Mouse (Mus musculus) olfactory bulb, adult 2 months (tissue): Measurements from ENCODE around the gene Olfr463. TPM values are rescaled to one million over a fixed set of nuclear protein-coding genes. Genes with fewer than 3 reads are reported as not detected.

Experiments
- H3K27ac ChIP-seq: fragments of 200-500 bp; 2 replicates; pipeline ENCODE4 v1.5.1; 2012; ENCODE audit warnings: low read depth, low read length; ENCODE audit not compliant: insufficient read depth
- H3K4me1 ChIP-seq: fragments of 200-500 bp; 2 replicates; pipeline ENCODE4 v1.6.1; 2012; ENCODE audit warnings: low read length; ENCODE audit not compliant: control insufficient read depth, insufficient read depth
- H3K4me3 ChIP-seq: fragments of 200-500 bp; 2 replicates; pipeline ENCODE4 v1.5.1; 2012; ENCODE audit warnings: mild to moderate bottlenecking, low read depth, low read length, moderate library complexity; ENCODE audit not compliant: insufficient read depth
- CTCF ChIP-seq: fragments of 200-500 bp; IDR thresholded peaks from 2 replicates; pipeline ENCODE4 v1.5.1; 2012; ENCODE audit warnings: low read depth, mild to moderate bottlenecking, low read length, moderate library complexity; ENCODE audit not compliant: insufficient read depth
- POLR2A ChIP-seq: fragments of 200-500 bp; IDR thresholded peaks from 2 replicates; pipeline ENCODE4 v1.6.1; 2012; ENCODE audit warnings: mild to moderate bottlenecking, low read depth, low read length, moderate library complexity; ENCODE audit not compliant: insufficient read depth
- WGBS: fragments of 180-500 bp; shearing (Covaris S2); methylation state at CpG from one replicate; pipeline ENCODE4 v1.1.7; 2018; 5-methylcytosine and 5-hydroxymethylcytosine counted together
- polyA plus RNA-seq: library from polyadenylated mRNA; stranded (reverse); fragments of >200 nt; gene quantifications from 2 replicates; pipeline ENCODE4 v1.2.4, GENCODE M21; 2012; ENCODE audit warnings: low replicate concordance; ENCODE audit not compliant: missing spikeins, insufficient read depth, insufficient read length

The Olfr463 gene
- not detected in 2 replicates for polyA plus RNA-seq

GRCm38 (mm10) chr11:87897287-87897686 is at the start of gene Olfr463:
Gene Olfr463 (minus strand): TSS chr11:87897387.
- no peak for TF ChIP-seq CTCF
- no peak for TF ChIP-seq POLR2A
- Histone ChIP-seq H3K4me3 (no peak within 1 kb of the TSS), H3K27ac (no peak within 1 kb of the TSS), H3K4me1 (no peaks in the 10 kb centered on the region)

- H3K27ac ChIP-seq, result no peak overlapping the region
- 73% methylated on average over 3 of the region's 3 CpGs for WGBS
- no peaks in the 10 kb centered on the region for H3K4me1 ChIP-seq
- no peak for TF ChIP-seq CTCF
- TF ChIP-seq POLR2A, result no peak
- no peak overlapping the region for H3K4me3 ChIP-seq
Measured at GRCm38 (mm10) chr11:87935467-87935866, 38.3 kb upstream of the Olfr463 start.

GRCm38 (mm10) chr11:87933731-87934130 is 36.5 kb upstream of the Olfr463 start:
- no peak for TF ChIP-seq POLR2A
- TF ChIP-seq CTCF, result no peak
- Histone ChIP-seq H3K4me1 (no peaks in the 10 kb centered on the region), H3K4me3 (no peak overlapping the region), H3K27ac (no peak overlapping the region)
- 68% methylated on average over 2 of the region's 2 CpGs for WGBS

GRCm38 (mm10) chr11:87930348-87930747 is 33.2 kb upstream of the Olfr463 start:
- Histone ChIP-seq H3K27ac (no peak overlapping the region), H3K4me3 (no peak overlapping the region), H3K4me1 (no peaks in the 10 kb centered on the region)
- TF ChIP-seq POLR2A (no peak), CTCF (no peak)
- WGBS, result 86% methylated on average over 2 of the region's 2 CpGs

- no peak for TF ChIP-seq POLR2A
- TF ChIP-seq CTCF, result no peak
- WGBS, result 42% methylated on average over 5 of the region's 5 CpGs
- Histone ChIP-seq H3K27ac (no peak within 1 kb of the TSS; the same call in 1 of the 2 replicates), H3K4me1 (peaks cover 6% of the 10 kb centered on the region; the same call in 1 of the 2 replicates), H3K4me3 (no peak within 1 kb of the TSS)
Measured at GRCm38 (mm10) chr11:87920966-87921365, 23.8 kb upstream of the Olfr463 start, which contains the start of gene Olfr464. Gene Olfr464 (minus strand): TSS chr11:87920967.

- H3K27ac ChIP-seq, result no peak overlapping the region
- TF ChIP-seq POLR2A (no peak), CTCF (no peak)
- WGBS, result 32% methylated on average over 2 of the region's 2 CpGs
- peaks cover 6% of the 10 kb centered on the region; the same call in 1 of the 2 replicates for H3K4me1 ChIP-seq
- H3K4me3 ChIP-seq, result no peak overlapping the region
Measured at GRCm38 (mm10) chr11:87920301-87920700, 23.1 kb upstream of the Olfr463 start.

- Histone ChIP-seq H3K4me1 (peaks cover 6% of the 10 kb centered on the region; the same call in 1 of the 2 replicates), H3K4me3 (no peak overlapping the region), H3K27ac (no peak overlapping the region)
- WGBS, result 68% methylated on average over 1 of the region's 1 CpGs
- TF ChIP-seq CTCF (no peak), POLR2A (no peak)
Measured at GRCm38 (mm10) chr11:87916005-87916404, 18.8 kb upstream of the Olfr463 start.

- 77% methylated on average over 3 of the region's 3 CpGs for WGBS
- no peak for TF ChIP-seq CTCF
- TF ChIP-seq POLR2A, result no peak
- H3K4me3 ChIP-seq, result no peak overlapping the region
- no peaks in the 10 kb centered on the region for H3K4me1 ChIP-seq
- H3K27ac ChIP-seq, result no peak overlapping the region
Measured at GRCm38 (mm10) chr11:87904331-87904730, 7.1 kb upstream of the Olfr463 start.

- Histone ChIP-seq H3K27ac (no peak within 1 kb of the TSS), H3K4me1 (no peaks in the 10 kb centered on the region), H3K4me3 (no peak within 1 kb of the TSS)
- 90% methylated on average over 6 of the region's 6 CpGs for WGBS
- no peak for TF ChIP-seq CTCF
- TF ChIP-seq POLR2A, result no peak
Measured at GRCm38 (mm10) chr11:87892168-87892567, 5.0 kb downstream of the Olfr463 start, which contains the start of gene Olfr462. Gene Olfr462 (minus strand): TSS chr11:87892268.
